Mouse (Mus musculus) thymus, adult 2 months (tissue): ENCODE data around the gene Rnf40.

ENCODE experiments used
- CTCF ChIP-seq: fragments of 200-500 bp; IDR thresholded peaks from 2 replicates; pipeline ENCODE4 v1.5.1; 2012; ENCODE audit warnings: mild to moderate bottlenecking, control low read depth, low read length, moderate library complexity, borderline replicate concordance; ENCODE audit not compliant: control insufficient read depth, poor library complexity, insufficient read depth; ENCODE audit errors: extremely low read depth
- POLR2A ChIP-seq: fragments of 200-500 bp; IDR thresholded peaks from 2 replicates; pipeline ENCODE4 v1.6.1; 2012; ENCODE audit warnings: mild to moderate bottlenecking, low read length, control low read depth, moderate library complexity; ENCODE audit not compliant: control insufficient read depth, poor library complexity, insufficient read depth; ENCODE audit errors: extremely low read depth

GRCm38 (mm10) chr7:127551558-127551957, 37.0 kb upstream of the Rnf40 start:
- TF ChIP-seq CTCF (no peak), POLR2A (no peak)
